Mouse (Mus musculus) megakaryocyte, embryonic 14.5 days (primary cell): ENCODE results near the gene Hdgfl3.

Source experiments
- FLI1 ChIP-seq: IDR thresholded peaks from 2 replicates; pipeline ENCODE4 v1.6.1; 2012; ENCODE audit warnings: low read length, inconsistent platforms, mixed read lengths
- GATA1 ChIP-seq: IDR thresholded peaks from 3 replicates; pipeline ENCODE4 v1.6.1; 2012; ENCODE audit warnings: mixed read lengths, low read length, inconsistent platforms, borderline replicate concordance

DNA sequence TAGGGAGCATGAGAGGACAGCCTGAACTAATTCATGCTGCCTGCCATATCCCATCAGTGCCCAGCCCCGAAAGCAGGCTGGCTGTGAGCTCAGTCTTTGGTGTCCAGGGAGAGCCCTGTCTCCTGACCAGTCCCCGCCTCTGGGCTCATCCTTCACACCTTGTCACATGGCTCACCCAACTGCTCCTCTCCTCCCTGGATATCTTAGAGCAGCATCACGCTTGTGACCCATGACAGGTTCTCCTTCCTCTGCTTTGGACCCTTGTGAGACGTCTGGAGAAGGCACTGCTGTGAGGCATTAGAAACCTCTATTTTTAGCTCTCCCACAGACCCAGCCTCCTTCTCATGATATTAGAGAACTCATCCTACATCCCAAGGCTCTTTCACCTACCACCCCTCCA lies 72.4 kb downstream of the Hdgfl3 start:
- no peak for TF ChIP-seq GATA1
- no peak for TF ChIP-seq FLI1
